Mouse (Mus musculus) CD4-positive, CD25-positive, alpha-beta regulatory T cell, adult 2 months (primary cell): ENCODE data around the gene Afm.

Source experiments
- DNase-seq: peaks from one replicate; pipeline ENCODE4 v3.0.0-alpha.2; 2012; ENCODE audit warnings: low read depth, low spot score

Afm gene

DNA sequence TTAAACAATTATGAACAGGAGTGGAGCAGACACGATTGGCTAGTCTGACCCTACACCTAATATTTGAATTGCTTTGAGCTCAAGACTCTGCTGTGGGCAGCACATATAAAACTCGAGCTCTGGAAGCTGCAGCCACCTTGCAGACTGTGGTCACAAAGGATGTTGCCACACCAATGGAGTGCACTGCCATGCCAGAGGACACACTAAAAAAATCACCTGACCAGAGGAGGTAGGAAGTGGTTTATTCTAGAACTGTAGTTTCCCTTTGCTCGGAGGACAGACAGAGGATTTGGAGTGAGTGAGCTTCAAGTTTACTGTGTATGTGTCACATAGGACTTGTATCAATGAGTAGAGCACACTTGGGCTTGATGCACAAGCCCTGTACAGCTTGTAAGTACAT, 37.3 kb downstream of the Afm start:
- no peak for DNase-seq

DNA sequence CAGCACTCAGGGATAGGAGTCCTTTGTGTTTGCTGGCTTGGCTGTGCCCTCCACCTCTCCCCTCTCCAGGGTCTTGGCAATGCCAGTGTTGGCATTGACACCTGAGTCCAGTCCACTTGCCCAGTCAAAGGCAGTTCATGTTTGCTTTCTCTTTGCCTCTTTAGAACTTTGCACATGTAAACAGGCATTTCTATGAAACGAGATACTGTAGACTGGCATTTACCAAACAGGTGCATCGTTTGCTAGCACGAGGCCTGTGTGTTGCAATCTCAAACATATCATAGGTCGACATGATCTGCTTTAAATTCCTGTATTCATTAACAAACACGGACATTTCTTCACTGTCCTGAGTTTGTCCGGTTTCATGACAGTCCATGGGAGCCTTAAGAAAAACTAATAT, 42.0 kb downstream of the Afm start, which contains the start of gene 5830473C10Rik:
Gene 5830473C10Rik, plus strand, starts transcription at position 365 of the 400 bp plus-strand sequence.
- DNase-seq, result no peak

GRCm38 (mm10) chr5:90561721-90562275, 43.1 kb downstream of the Afm start:
- no peak for DNase-seq

DNA sequence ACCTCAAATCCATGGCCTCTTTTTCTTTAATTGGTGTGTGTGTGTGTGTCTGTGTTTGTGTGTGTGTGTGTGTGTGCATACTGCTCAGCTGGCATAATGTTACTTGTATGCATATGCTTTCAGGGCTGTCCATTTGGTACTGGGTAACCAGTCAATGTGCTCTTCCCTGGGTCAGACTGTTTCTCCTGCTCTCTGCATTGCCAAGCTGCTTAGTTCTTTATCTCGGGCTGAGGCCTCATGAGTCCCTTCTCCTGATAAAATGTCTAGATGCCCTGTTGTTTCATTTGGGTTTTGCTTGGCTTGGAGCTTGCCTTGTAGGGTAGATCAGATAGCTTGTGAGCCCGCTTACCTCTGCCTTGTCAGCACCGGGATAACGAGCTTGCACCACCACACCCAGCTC, 44.1 kb downstream of the Afm start:
- DNase-seq, result no peak

DNA sequence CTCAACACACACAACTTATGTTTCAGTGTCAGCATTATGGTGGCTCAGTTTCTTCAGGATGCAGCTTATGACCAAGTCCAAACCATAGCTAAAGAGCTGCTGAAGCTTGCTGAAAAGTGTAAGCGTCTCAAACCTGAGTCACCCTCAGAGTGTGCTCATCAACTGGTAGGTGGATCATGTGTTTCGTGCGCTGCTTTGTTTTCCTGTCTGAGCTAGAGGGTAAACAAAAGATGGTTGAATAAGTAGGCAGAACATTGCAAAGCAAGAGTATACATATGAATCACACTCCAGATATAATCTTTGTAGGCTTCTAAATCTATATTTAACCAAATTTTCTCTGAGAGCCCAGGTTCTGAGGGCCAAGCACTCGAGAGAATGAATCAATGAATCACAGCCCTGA, 45.4 kb downstream of the Afm start:
- DNase-seq, result no peak

- DNase-seq, result no peak
These were observed 46.5 kb downstream of the Afm start for GRCm38 (mm10) chr5:90565205-90565604.

DNA sequence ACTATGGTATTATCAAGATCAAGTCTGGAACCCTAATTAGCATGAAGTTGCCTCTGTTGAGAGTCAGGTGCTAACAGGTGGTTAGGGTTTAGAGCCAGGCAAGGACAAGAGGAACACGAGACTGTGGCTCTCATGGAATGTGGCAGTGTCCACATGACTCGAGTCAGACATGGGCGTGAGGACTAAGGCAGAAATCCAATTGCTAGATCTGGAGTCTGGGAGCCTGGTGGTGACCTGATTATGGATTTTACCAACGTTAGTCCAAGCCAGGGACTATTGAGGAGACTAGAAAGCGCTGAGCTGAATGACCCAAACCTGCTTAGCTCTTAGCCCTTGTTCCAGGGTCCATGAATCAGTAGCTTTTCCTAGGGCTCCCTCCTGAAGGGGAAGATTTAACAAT, 49.1 kb downstream of the Afm start:
- no peak for DNase-seq

DNA sequence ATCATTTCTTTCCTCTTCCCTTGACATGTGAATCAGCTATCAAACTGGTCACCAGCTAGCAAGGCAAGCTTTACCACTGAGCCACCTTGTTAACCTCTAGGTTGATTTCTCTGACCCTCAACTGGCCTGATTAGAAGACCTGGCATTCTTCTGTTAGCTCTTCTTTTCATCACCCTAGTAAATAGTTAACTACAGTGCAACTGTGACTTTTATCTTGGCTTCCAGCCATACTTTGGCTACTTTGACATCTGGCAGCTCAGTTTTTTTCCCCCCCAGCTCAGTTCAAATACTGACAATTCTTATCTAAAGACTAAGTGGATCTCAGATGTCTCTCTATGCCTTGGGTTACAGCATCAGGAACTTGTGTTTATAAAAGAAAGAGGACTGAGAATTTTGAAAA, 49.6 kb downstream of the Afm start:
- DNase-seq, result no peak

- DNase-seq, result no peak
These were observed 52.5 kb downstream of the Afm start for GRCm38 (mm10) chr5:90571216-90571615.

DNA sequence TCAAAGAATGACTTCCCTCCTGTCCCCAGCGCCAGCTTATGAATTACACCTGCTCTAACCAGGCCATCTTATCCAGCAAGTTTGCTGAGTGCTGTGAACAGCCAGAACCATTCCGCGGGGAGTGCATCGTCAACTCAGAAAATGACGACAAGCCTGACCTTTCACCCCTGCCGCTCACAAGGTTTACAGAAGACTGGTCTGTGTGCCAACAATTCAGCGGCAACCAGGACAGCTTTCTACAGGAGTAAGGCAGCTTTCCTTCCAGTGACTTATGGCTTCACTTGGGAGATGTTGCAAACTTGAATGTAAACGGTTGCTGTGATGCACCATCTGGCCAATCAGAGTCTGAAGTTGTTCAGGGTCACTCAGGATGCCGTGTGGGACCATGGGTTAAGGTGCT, 59.0 kb downstream of the Afm start:
- no peak for DNase-seq

- no peak for DNase-seq
These were observed 60.8 kb downstream of the Afm start for GRCm38 (mm10) chr5:90579556-90579955.

GRCm38 (mm10) chr5:90582179-90582578, 63.4 kb downstream of the Afm start:
- DNase-seq, result no peak

DNA sequence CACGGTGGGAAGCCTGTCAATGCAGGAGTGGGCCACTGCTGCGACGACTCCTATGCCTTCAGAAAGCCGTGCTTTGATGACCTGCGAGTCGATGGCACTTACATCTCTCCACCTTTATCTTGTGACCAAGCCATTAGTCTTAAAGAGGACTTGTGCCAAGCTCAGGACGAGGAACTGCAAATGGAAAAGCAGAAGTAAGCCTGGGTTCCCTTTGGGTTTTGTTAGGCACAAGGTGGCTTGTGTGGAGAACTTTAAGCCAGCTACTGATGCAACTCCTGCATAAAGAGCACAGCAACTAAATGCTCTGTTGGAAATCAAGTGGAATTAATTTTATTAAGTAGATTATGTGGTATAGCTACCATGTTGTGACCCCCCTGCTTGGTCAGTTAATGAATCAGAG, 66.1 kb downstream of the Afm start:
- DNase-seq, result no peak

DNA sequence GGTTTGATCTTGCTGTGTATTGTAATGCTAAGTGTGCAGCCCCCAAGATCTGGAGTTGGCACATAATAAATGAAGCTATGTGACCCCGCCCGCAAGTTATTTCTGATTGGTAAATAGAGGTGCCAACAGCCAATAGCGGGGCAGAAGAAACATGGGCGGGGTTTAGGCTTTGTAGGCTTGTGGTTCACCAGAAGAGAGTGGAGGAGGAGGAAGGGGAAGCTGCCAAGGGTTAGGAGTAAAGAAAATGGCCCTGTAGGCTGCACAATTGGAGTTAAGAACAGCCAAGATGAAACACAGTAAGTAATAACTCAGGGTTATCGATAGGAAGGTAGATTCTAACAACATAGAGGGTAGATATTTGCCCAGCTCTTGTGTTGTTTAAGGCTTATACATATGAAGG, 67.8 kb downstream of the Afm start:
- no peak for DNase-seq

GRCm38 (mm10) chr5:90588104-90588503, 69.4 kb downstream of the Afm start:
- DNase-seq, result no peak

DNA sequence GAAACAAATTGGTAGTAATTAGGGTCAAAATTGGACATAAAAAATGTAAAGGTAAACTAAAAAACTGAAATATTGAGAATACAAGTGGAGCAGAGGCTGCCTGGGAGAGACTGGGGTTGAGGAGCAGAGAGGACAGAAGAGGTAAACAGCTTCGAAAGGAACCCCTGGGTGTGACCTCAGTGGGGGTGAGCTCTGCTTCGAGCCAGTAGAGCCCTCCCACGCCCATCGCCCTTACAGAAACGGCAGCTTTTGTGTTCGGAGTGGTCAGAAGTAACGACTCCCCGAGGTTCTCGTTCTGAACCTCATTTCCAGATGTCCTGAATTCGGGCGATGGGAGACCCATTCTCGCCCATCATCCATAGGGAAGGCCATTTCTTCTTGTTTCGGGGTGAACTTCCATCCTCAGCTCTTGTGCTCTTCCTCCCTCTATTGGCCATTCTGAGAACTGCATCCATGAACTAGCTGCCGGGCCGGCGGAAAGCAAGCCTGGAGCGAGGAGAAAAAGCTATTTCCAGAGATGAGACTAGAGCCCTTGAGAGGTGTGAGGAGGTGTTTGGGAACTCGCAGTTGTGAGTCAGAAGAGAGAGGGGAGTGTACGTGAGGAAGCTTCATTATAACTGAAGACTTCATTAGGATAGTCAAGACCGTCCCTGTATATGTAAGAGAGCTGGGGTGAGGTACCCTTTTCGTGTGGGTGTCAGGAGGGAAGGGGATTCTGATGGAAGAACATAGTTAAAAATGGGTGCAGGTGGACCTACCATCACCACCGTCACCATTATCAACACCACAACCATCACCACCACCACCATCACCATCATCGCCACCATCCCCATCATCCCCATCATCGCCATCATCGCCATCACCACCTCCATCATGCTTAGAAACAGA, 70.2 kb downstream of the Afm start:
- peak; percentile 77 for DNase-seq

GRCm38 (mm10) chr5:90590676-90591075, 71.9 kb downstream of the Afm start:
- DNase-seq, result no peak

DNA sequence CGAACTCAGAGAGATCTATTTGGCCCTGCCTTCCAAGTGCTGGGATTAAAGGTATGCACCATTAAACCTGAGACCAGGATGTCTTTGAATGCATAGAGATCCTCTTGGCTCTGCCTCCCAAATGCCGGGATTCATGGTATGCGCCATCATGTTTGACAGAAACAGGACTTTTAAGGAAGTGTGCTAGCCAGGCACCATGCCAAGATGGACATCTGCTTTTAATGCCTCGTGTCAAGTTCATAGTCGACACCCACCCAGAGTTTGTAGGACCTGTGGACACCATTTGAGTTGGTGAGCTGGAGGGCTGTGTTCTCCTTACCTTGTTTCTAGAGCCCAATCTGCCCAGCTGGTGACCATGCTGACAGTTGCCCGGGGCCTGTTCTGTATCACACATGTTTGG, 73.2 kb downstream of the Afm start:
- no peak for DNase-seq

- DNase-seq, result peak; percentile 63
These were observed 76.2 kb downstream of the Afm start for GRCm38 (mm10) chr5:90594945-90595344.

GRCm38 (mm10) chr5:90596155-90596554, 77.4 kb downstream of the Afm start:
- no peak for DNase-seq

DNA sequence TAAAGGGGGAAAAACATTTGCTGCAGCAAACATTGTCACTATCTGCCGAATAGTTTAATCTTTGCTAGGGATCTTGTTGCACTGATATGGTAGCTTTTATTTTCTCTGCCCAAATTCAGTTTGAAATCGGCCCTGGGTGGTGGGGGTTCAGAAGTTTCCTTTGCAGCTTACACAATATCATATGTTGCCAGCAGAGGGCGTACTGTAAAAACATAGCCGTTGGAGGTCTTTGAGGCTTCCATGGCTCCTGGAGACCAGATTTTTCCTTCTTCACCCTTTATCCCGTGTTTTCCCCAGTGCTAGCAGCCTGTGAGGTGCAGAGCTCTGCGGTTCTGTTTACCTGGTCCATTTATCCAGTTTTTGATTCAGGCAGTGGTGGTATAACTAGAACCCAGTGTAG, 82.7 kb downstream of the Afm start:
- DNase-seq, result peak; percentile 58
